In the genomic region with DNA sequence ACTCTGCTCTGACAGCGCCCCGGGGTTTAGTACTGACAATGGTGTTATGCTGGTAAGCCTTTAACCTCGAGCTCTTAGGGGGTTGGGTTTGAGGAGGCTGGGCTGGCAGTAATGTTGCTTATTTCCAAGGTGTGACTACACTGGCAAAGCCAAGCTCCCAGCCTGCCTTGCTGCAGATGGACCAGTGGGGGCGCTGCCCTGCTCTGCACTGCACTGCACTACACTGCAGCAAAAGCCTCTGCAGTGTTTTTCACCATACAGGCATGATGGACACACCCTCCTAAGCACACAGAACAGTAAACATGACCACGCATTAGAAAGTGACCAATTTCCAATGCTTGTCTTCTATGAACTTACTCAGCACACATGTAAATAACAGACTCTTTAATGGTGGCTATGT, we compare ENCODE assay signal across 10 mouse cellular contexts. TPM values are rescaled to one million over a fixed set of nuclear protein-coding genes. Genes with fewer than 3 reads are reported as not detected.
DNase-seq lines count a peak whose midpoint lies in the region; ATAC-seq lines count a peak whose summit lies in the region.
"Had no signal": no experiment of that assay in that cellular context is flagged by ENCODE, and none has a peak within 500 bp of the region (broad histone marks: within the 10 kb centered on the region; RNA-seq: fewer than 3 reads in every experiment).

No protein-coding gene starts in this region.

- H3K27ac ChIP-seq in kidney, embryonic 14.5 days (ENCODE audit: low read depth, low read length) = no peak overlapping the region
- H3K27ac ChIP-seq: embryonic facial prominence, embryonic 13.5 days had no signal

- H3K4me2 ChIP-seq in kidney, embryonic 14.5 days (replicated peaks; ENCODE audit: low read depth, low read length) = no peak overlapping the region
- H3K4me2 ChIP-seq: embryonic facial prominence, embryonic 13.5 days had no signal

- H3K9ac ChIP-seq in kidney, embryonic 14.5 days (ENCODE audit: low read depth, low read length) = no peak overlapping the region
- H3K9ac ChIP-seq: embryonic facial prominence, embryonic 13.5 days had no signal

- no peaks in the 10 kb centered on the region for H3K36me3 ChIP-seq in kidney, embryonic 14.5 days (ENCODE audit: control insufficient read depth, insufficient read depth, low read length)
- H3K36me3 ChIP-seq: embryonic facial prominence, embryonic 13.5 days had no signal

- peak; percentile 8 for DNase-seq in kidney, postnatal 14 days
- DNase-seq in CD4-positive, CD25-positive, alpha-beta regulatory T cell, adult 2 months (ENCODE audit: low read depth, low spot score) = peak; percentile 82
- peak; percentile 54 for DNase-seq in ZHBTc4 (ENCODE audit: low read depth, low spot score)
- DNase-seq in naive thymus-derived CD4-positive, alpha-beta T cell, adult 2 months (ENCODE audit: low read depth) = peak; percentile 77
- DNase-seq in adrenal gland, adult 2 months = no peak
- DNase-seq in urinary bladder, postnatal 25 days (ENCODE audit: low spot score) = no peak
- DNase-seq in heart, adult 8-10 months (ENCODE audit: low spot score) = no peak
- DNase-seq: layer of hippocampus, postnatal 36 days had no signal

- H3K4me3 ChIP-seq in kidney, embryonic 14.5 days (ENCODE audit: low read length) = no peak overlapping the region
- H3K4me3 ChIP-seq: embryonic facial prominence, embryonic 13.5 days had no signal

- WGBS in kidney, embryonic 14.5 days = 62% methylated on average over 5 of the region's 5 CpGs

- H3K9me3 ChIP-seq in kidney, embryonic 14.5 days (ENCODE audit: control insufficient read depth, low read length) = no peaks in the 10 kb centered on the region
- H3K9me3 ChIP-seq: embryonic facial prominence, embryonic 13.5 days had no signal

- no peaks in the 10 kb centered on the region for H3K4me1 ChIP-seq in kidney, embryonic 14.5 days (ENCODE audit: control insufficient read depth, insufficient read depth, low read length)
- H3K4me1 ChIP-seq: embryonic facial prominence, embryonic 13.5 days had no signal

- ATAC-seq in kidney, embryonic 14.5 days (ENCODE audit: low FRiP score, low TSS enrichment) = no peak

- no peaks in the 10 kb centered on the region for H3K27me3 ChIP-seq in kidney, embryonic 14.5 days (ENCODE audit: control insufficient read depth, insufficient read depth, low read length)
- H3K27me3 ChIP-seq: embryonic facial prominence, embryonic 13.5 days had no signal

RNA-seq across cellular contexts. Expression of a gene that starts 11.2 kb away (rescaled TPM):
- 0.11 and 0.38 TPM in 2 replicates for polyA plus RNA-seq in kidney, embryonic 14.5 days (2014; fragmentation: Nextera tagmentation; extraction: Ambion mirVana)
- total RNA-seq in adrenal gland, adult 2 months (2021) = 1 to 10 TPM in 1 of 2 experiments, under 1 TPM in 1; 0.26 to 1.2 TPM
- polyA plus RNA-seq in adrenal gland, adult 2 months (2012; rRNA removed) = 0.15 and 0.85 TPM in 2 replicates
- under 1 TPM; 0.19 to 0.53 (median 0.42) TPM for total RNA-seq in heart, adult 8-10 months (2022)

Comparison
In these comparisons a context has a peak if more than half of its experiments do, and no peak if none do; other contexts are left out.
1. DNase-seq: peak in kidney, postnatal 14 days (single experiment), CD4-positive, CD25-positive, alpha-beta regulatory T cell, adult 2 months (single experiment), ZHBTc4 (single experiment) and naive thymus-derived CD4-positive, alpha-beta T cell, adult 2 months (single experiment); none in adrenal gland, adult 2 months (single experiment), urinary bladder, postnatal 25 days (single experiment) and heart, adult 8-10 months (single experiment).